In genomic region chr10:75708633-75708992, GRCm38 (mm10) we compare ENCODE assay signal across 8 mouse cellular contexts. TPM values are rescaled to one million over a fixed set of nuclear protein-coding genes. Genes with fewer than 3 reads are reported as not detected.
A peak's percentile ranks its signal among the peaks of the same experiment; 100 is the strongest.
DNase-seq lines count a peak whose midpoint lies in the region; ATAC-seq and TF ChIP-seq lines count a peak whose summit lies in the region.

No protein-coding gene starts in this region.

- H3K9ac ChIP-seq in hindbrain, embryonic 15.5 days = no peak overlapping the region

- no peaks in the 10 kb centered on the region for H3K9me3 ChIP-seq in hindbrain, embryonic 15.5 days
- H3K9me3 ChIP-seq in midbrain, embryonic 10.5 days (replicated peaks) = no peaks in the 10 kb centered on the region

- intact Hi-C loops in gastrocnemius, adult 2 months (cut with DNase I) = loop anchor here (5.0 kb wide), 1 partner anchor 121 kb away; the partner anchor contains the start of gene Ggt5
- intact Hi-C loops in gastrocnemius, postnatal 36 days (cut with DNase I) = no loop called here

- H3K27ac ChIP-seq in gastrocnemius, adult 2 months = no peak overlapping the region
- H3K27ac ChIP-seq in hindbrain, embryonic 15.5 days (replicated peaks) = no peak overlapping the region
- no peak overlapping the region for H3K27ac ChIP-seq in midbrain, embryonic 10.5 days (replicated peaks)

- peaks cover 27% of the 10 kb centered on the region for H3K4me1 ChIP-seq in hindbrain, embryonic 15.5 days (replicated peaks)
- H3K4me1 ChIP-seq in midbrain, embryonic 10.5 days = peaks cover 16% of the 10 kb centered on the region

- no peak overlapping the region for H3K4me2 ChIP-seq in hindbrain, embryonic 15.5 days

- DNase-seq in gastrocnemius, adult 2 months = no peak
- no peak for DNase-seq in gastrocnemius, postnatal 36 days
- peak; percentile 20 for DNase-seq in urinary bladder, postnatal 14 days (ENCODE audit: low spot score)
- DNase-seq in urinary bladder, postnatal 4 days (ENCODE audit: low spot score in 2 of 2) = no peak
- peak; percentile 27 for DNase-seq in midbrain, embryonic 10.5 days (ENCODE audit: low spot score)
- DNase-seq in ovary, postnatal 10 days (ENCODE audit: low spot score) = no peak
- DNase-seq in natural killer cell, adult 2 months (ENCODE audit: low spot score in 2 of 2) = no peak

- peaks cover 38% of the 10 kb centered on the region for H3K36me3 ChIP-seq in hindbrain, embryonic 15.5 days
- peaks cover 82% of the 10 kb centered on the region for H3K36me3 ChIP-seq in midbrain, embryonic 10.5 days

- peak; percentile 45 for ATAC-seq in hindbrain, embryonic 15.5 days (ENCODE audit: low FRiP score, low read depth)

- 34% methylated on average over 9 of the region's 9 CpGs for WGBS in hindbrain, embryonic 15.5 days
- 49% methylated on average over 9 of the region's 9 CpGs for WGBS in midbrain, embryonic 10.5 days

- no peaks in the 10 kb centered on the region for H3K27me3 ChIP-seq in hindbrain, embryonic 15.5 days
- H3K27me3 ChIP-seq in midbrain, embryonic 10.5 days (ENCODE audit: low read depth, poor library complexity, severe bottlenecking) = peaks cover 3% of the 10 kb centered on the region; the same call in 1 of the 2 replicates

- TF ChIP-seq CTCF in gastrocnemius, adult 2 months (IDR thresholded peaks at IDR 0.05) = peak; percentile 48

- H3K4me3 ChIP-seq in gastrocnemius, adult 2 months = no peak overlapping the region
- H3K4me3 ChIP-seq in hindbrain, embryonic 15.5 days = no peak overlapping the region
- no peak overlapping the region for H3K4me3 ChIP-seq in midbrain, embryonic 10.5 days

RNA-seq across cellular contexts. Expression of gene Cabin1, which starts 55.5 kb away (rescaled TPM):
- 10 to 100 TPM in 1 of 2 experiments, 1 to 10 TPM in 1; 8.4 to 11.0 TPM for total RNA-seq in gastrocnemius, adult 2 months (2021)
- 1 to 10 TPM; 7.3 to 8.7 TPM for total RNA-seq in gastrocnemius, postnatal 36 days (2021)
- polyA plus RNA-seq in hindbrain, embryonic 15.5 days (2015; fragmentation: Nextera tagmentation; extraction: Ambion mirVana) = 32.5 and 40.0 TPM in 2 replicates
- polyA plus RNA-seq in midbrain, embryonic 10.5 days (2016; fragmentation: Nextera tagmentation; extraction: Ambion mirVana) = 32.6 and 37.8 TPM in 2 replicates

Comparison
In these comparisons a context has a peak if more than half of its experiments do, and no peak if none do; other contexts are left out.
1. DNase-seq: peak in urinary bladder, postnatal 14 days (single experiment) and midbrain, embryonic 10.5 days (single experiment); none in gastrocnemius, adult 2 months (single experiment), gastrocnemius, postnatal 36 days (0 of 2), urinary bladder, postnatal 4 days (0 of 2), ovary, postnatal 10 days (single experiment) and natural killer cell, adult 2 months (0 of 2).